Mouse (Mus musculus): ENCODE data around the gene Bicc1. TPM values are rescaled to one million over a fixed set of nuclear protein-coding genes. Genes with fewer than 3 reads are reported as not detected.
"Not testable (repeated sequence)": the region's sequence is repeated elsewhere in the genome, so short reads cannot be mapped to it uniquely, and the experiment has no call there.

Gene Bicc1
- polyA plus RNA-seq, 1 experiment = 69.0 TPM

DNA sequence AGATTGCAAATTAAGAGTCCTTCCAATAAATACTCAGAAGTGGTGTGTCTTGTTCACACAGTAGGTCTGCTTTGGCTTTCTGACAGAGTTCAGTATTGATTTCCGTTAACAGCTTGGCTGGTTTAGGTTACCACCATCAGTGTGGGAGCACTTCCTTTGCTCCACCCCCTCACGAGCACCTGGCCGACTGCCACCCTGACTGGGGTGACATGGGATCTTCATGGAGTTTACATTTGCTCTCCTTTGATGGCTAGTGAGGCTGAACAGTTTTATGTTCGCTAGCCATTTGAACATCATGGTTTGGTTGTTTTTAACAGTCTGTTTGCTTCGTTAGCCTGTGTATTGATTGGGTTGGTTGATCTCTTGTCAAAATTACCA is 206.7 kb downstream of the Bicc1 start:
- no peak for TF ChIP-seq POLR2A (IDR thresholded peaks at IDR 0.05; ENCODE audit: low read depth, low read length)
- TF ChIP-seq CTCF (conservative IDR thresholded peaks at IDR 0.05; ENCODE audit: insufficient read depth, insufficient read length, low read depth, low read length) = no peak
- no peak overlapping the region for H3K4me3 ChIP-seq (ENCODE audit: insufficient read depth, low read depth, low read length)
- H3K27ac ChIP-seq (ENCODE audit: insufficient read depth, low read depth, low read length) = no peak overlapping the region
- H3K27me3 ChIP-seq (replicated peaks; ENCODE audit: control insufficient read depth, insufficient read depth, low read length) = no peaks in the 10 kb centered on the region
- H3K36me3 ChIP-seq (ENCODE audit: control insufficient read depth, insufficient read depth, low read length) = peaks cover 2% of the 10 kb centered on the region; the same call in 1 of the 2 replicates
- 57% methylated on average over 5 of the region's 5 CpGs for WGBS
- no peaks in the 10 kb centered on the region for H3K4me1 ChIP-seq (ENCODE audit: control insufficient read depth, insufficient read depth, low read length)
- DNase-seq = no peak

DNA sequence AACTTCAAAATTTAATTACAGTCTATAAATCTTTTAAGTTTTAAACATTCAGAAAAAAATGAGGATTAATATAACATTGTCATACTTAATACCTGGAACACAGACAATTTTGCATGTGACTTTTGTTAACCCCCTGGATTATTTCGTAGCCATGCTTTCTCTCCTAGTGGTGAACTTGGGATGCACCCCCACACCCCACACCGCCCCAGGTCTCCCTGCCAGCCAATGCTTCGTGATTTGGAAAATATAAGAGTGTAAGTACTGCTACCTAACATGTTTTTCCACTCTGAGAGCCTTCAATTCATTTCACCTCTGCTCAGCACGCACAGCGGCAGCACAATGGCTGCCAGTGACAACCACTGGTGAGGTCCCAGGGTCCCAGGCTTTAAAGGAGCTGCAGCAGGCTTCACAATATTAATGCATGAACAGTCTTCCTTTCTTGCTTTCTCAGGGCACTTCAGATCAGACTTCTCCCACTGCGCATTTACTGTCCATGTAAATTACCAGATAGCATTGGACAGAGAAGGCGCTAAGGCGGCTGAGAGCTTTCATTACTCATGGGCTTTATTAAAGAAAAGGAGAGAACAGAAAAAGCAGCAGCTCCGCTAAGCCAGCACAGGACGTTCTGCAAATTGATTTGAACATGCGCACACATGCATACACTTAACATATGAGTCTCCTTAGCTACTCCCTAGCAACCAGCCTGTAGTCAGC is 207.3 kb downstream of the Bicc1 start:
- TF ChIP-seq POLR2A (IDR thresholded peaks at IDR 0.05; ENCODE audit: low read depth, low read length) (no peak), CTCF (conservative IDR thresholded peaks at IDR 0.05; ENCODE audit: insufficient read depth, insufficient read length, low read depth, low read length) (no peak)
- Histone ChIP-seq H3K27me3 (replicated peaks; ENCODE audit: control insufficient read depth, insufficient read depth, low read length) (no peaks in the 10 kb centered on the region), H3K27ac (ENCODE audit: insufficient read depth, low read depth, low read length) (no peak overlapping the region), H3K4me1 (ENCODE audit: control insufficient read depth, insufficient read depth, low read length) (no peaks in the 10 kb centered on the region), H3K36me3 (ENCODE audit: control insufficient read depth, insufficient read depth, low read length) (peaks cover 2% of the 10 kb centered on the region; the same call in 1 of the 2 replicates), H3K4me3 (ENCODE audit: insufficient read depth, low read depth, low read length) (no peak overlapping the region)
- WGBS = 74% methylated on average over 11 of the region's 11 CpGs
- no peak for DNase-seq

DNA sequence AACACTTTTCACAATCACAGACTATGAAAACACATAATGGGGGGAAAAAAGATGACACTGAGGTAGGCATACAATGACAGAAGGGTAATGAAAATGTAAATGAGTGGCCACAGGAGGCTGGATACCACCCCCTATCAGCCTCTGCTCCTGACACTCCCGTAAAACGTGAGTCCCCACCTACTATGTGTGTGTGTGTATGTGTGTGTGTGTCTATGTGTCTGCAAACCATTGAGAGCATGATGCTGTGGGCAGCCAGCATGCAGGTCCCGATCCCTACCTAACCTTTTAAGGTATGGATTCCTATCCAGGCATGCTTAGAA is 209.4 kb downstream of the Bicc1 start:
- no peak overlapping the region for H3K4me3 ChIP-seq (ENCODE audit: insufficient read depth, low read depth, low read length)
- TF ChIP-seq POLR2A (IDR thresholded peaks at IDR 0.05; ENCODE audit: low read depth, low read length) (no peak), CTCF (conservative IDR thresholded peaks at IDR 0.05; ENCODE audit: insufficient read depth, insufficient read length, low read depth, low read length) (no peak)
- no peak overlapping the region for H3K27ac ChIP-seq (ENCODE audit: insufficient read depth, low read depth, low read length)
- DNase-seq = no peak
- no peaks in the 10 kb centered on the region for H3K27me3 ChIP-seq (replicated peaks; ENCODE audit: control insufficient read depth, insufficient read depth, low read length)
- H3K36me3 ChIP-seq (ENCODE audit: control insufficient read depth, insufficient read depth, low read length) = peaks cover 3% of the 10 kb centered on the region
- H3K4me1 ChIP-seq (ENCODE audit: control insufficient read depth, insufficient read depth, low read length) = no peaks in the 10 kb centered on the region
- 58% methylated on average over 3 of the region's 3 CpGs for WGBS

DNA sequence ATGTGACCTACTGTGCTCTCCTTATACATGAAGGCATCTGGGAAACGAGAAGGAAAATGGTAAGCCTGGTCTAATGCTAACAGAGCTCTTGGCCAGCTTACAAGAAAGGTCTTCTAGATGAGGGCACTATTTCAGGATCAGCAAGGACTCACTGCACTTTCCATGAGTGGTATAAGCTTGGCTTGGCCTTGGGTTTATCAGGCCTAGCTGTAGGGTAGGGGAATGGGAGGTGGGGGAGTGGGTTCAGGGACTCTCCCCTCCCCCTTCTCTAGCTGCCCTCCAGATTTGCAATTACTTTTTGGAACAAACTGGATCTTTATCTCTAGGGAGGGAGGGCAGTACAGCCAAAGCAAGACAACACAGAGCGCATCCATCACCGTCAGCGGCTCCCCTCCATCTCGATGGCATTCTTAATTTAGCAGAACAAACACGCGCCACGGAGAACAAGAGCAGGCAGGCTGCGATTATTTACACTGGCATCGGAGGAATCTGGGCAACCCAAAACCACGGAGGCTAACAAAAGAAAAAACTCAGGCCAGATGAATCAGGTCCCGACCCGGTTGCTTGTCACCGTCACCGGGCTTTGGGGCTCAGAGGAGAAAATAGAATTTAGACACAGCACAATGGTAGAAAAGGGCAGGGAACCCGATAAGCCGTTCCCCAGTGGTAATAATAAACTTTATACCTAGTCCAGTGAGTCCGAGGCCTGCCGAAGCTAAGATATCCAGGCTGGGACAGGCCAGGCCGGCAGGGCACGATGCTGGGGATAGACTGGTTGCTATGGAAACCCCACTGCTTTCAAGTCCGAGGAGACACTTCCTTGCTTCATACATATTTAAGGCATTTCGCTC is 210.0 kb downstream of the Bicc1 start:
- WGBS = 54% methylated on average over 23 of the region's 23 CpGs
- no peak overlapping the region for H3K27ac ChIP-seq (ENCODE audit: insufficient read depth, low read depth, low read length)
- no peak for DNase-seq
- H3K27me3 ChIP-seq (replicated peaks; ENCODE audit: control insufficient read depth, insufficient read depth, low read length) = no peaks in the 10 kb centered on the region
- H3K36me3 ChIP-seq (ENCODE audit: control insufficient read depth, insufficient read depth, low read length) = peaks cover 3% of the 10 kb centered on the region
- TF ChIP-seq POLR2A (IDR thresholded peaks at IDR 0.05; ENCODE audit: low read depth, low read length) (no peak), CTCF (conservative IDR thresholded peaks at IDR 0.05; ENCODE audit: insufficient read depth, insufficient read length, low read depth, low read length) (no peak)
- H3K4me3 ChIP-seq (ENCODE audit: insufficient read depth, low read depth, low read length) = no peak overlapping the region
- H3K4me1 ChIP-seq (ENCODE audit: control insufficient read depth, insufficient read depth, low read length) = no peaks in the 10 kb centered on the region

DNA sequence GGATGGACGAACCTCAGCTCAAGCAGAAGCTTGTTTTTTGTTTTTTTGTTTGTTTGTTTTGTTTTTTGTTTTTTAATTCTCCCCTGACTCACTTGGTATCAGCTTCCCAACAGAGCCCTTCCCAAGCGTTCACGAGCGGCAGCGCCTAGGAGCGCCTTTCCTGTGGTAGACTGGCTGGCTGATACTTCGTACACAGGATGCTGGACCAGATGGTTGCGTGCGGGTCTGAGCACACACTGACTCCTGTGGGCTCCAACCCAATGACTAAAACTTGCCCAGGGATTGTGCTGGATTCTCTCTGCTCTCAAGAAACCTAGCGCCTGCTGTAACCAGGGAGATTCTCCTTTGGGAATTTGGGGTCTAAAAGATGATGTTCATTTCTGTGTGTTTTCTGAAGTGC is 211.2 kb downstream of the Bicc1 start:
- H3K27ac ChIP-seq (ENCODE audit: insufficient read depth, low read depth, low read length) = no peak overlapping the region
- 97% methylated on average over 10 of the region's 10 CpGs for WGBS
- H3K36me3 ChIP-seq (ENCODE audit: control insufficient read depth, insufficient read depth, low read length) = peaks cover 9% of the 10 kb centered on the region

DNA sequence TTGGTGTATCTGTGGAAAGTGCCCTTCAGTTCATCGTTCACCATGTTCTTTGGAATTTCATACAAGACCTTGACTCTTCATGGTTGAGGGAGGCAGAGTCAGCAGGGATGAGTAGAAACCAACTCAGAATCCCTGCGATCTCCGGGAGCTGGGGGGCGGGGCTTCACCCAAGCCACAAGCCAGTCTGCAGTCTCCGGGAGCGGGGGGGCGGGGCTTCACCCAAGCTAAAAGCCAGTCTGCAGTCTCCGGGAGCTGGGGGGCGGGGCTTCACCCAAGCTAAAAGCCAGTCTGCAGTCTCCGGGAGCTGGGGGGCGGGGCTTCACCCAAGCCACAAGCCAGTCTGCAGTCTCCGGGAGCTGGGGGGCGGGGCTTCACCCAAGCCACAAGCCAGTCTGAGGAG is 213.4 kb downstream of the Bicc1 start:
- WGBS = 93% methylated on average over 13 of the region's 13 CpGs
- not testable (repeated sequence) for H3K27me3 ChIP-seq (replicated peaks; ENCODE audit: control insufficient read depth, insufficient read depth, low read length)

More for the DNA sequence above, 211.2 kb downstream of the Bicc1 start:
- Histone ChIP-seq H3K27me3 (replicated peaks; ENCODE audit: control insufficient read depth, insufficient read depth, low read length) (no peaks in the 10 kb centered on the region), H3K4me3 (ENCODE audit: insufficient read depth, low read depth, low read length) (no peak overlapping the region), H3K4me1 (ENCODE audit: control insufficient read depth, insufficient read depth, low read length) (no peaks in the 10 kb centered on the region)
- DNase-seq = no peak
- TF ChIP-seq POLR2A (IDR thresholded peaks at IDR 0.05; ENCODE audit: low read depth, low read length) = no peak
- no peak for TF ChIP-seq CTCF (conservative IDR thresholded peaks at IDR 0.05; ENCODE audit: insufficient read depth, insufficient read length, low read depth, low read length)

DNA sequence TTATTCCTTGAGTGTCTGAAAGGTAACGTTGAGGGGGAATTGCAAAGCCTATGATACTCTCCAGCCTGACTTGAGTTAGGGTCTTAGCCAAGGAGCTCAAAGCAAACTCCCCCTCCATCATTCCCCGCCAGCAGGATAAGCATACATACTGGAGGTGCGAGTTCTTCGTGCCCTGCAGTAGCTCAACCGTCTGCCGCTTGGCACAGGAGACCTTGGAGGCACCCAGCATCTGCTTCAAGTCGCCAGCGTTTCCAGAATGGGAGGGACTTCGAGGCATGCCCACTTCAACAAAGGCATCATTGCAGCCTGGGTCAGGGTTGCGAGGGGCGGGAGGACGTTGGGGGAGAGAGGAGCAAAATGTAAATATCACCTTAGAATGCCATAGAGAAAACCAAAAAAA is 214.4 kb downstream of the Bicc1 start:
- Histone ChIP-seq H3K4me1 (ENCODE audit: control insufficient read depth, insufficient read depth, low read length) (no peaks in the 10 kb centered on the region), H3K27ac (ENCODE audit: insufficient read depth, low read depth, low read length) (no peak overlapping the region), H3K27me3 (replicated peaks; ENCODE audit: control insufficient read depth, insufficient read depth, low read length) (no peaks in the 10 kb centered on the region), H3K4me3 (ENCODE audit: insufficient read depth, low read depth, low read length) (no peak overlapping the region), H3K36me3 (ENCODE audit: control insufficient read depth, insufficient read depth, low read length) (peaks cover 12% of the 10 kb centered on the region)
- 90% methylated on average over 12 of the region's 12 CpGs for WGBS
- no peak for DNase-seq
- TF ChIP-seq CTCF (conservative IDR thresholded peaks at IDR 0.05; ENCODE audit: insufficient read depth, insufficient read length, low read depth, low read length) (no peak), POLR2A (IDR thresholded peaks at IDR 0.05; ENCODE audit: low read depth, low read length) (no peak)

More for the DNA sequence above, 213.4 kb downstream of the Bicc1 start:
- not testable (repeated sequence) for DNase-seq; H3K4me3 ChIP-seq (ENCODE audit: insufficient read depth, low read depth, low read length); H3K4me1 ChIP-seq (ENCODE audit: control insufficient read depth, insufficient read depth, low read length); H3K27ac ChIP-seq (ENCODE audit: insufficient read depth, low read depth, low read length)
- H3K36me3 ChIP-seq (ENCODE audit: control insufficient read depth, insufficient read depth, low read length) = peaks cover 10% of the 10 kb centered on the region
